Mouse (Mus musculus) E14TG2a.4 (cell line): ENCODE measurements at regions not wholly inside any gene's neighbourhood (a gene's known extent, or its start where the extent isn't known, plus 50 kb on each side); places are given as distances from the start of the nearest gene placed in this dataset.

ENCODE experiments used
- CTCF ChIP-seq: conservative IDR thresholded peaks from 2 replicates; pipeline ENCODE4 v1.5.1; 2014; ENCODE audit warnings: low read length
- POU5F1 ChIP-seq: IDR thresholded peaks from 2 replicates; pipeline ENCODE4 v1.6.1; 2014; ENCODE audit warnings: low read length, borderline replicate concordance

DNA sequence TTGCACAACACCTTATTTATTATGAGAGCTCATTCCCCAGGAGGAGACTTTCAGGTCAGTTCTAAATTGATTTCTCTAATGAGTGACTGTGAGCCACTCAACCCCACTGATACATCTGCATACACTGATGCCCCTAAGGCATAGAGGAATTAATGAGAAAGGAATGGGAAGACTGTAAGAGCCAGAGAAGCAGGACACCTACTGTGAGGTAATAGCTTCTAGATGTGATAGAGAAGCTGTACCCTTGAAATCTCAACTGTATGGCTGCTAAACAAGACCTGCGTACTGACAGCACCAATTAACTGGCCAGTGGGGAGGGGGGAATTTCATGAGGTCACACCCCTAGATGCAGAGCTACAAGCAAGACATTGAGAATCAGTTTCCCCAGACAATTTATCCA lies 128.3 kb upstream of the Ranbp3l start:
- TF ChIP-seq CTCF (no peak), POU5F1 (no peak)
